Mouse (Mus musculus) hindbrain, embryonic 10.5 days (tissue): ENCODE measurements at regions not wholly inside any gene's neighbourhood (a gene's known extent, or its start where the extent isn't known, plus 50 kb on each side); places are given as distances from the start of the nearest gene placed in this dataset.
A peak's percentile ranks its signal among the peaks of the same experiment; 100 is the strongest.

Source experiments
- DNase-seq: peaks from one replicate; pipeline ENCODE4 v3.0.0-alpha.2; 2017; ENCODE audit warnings: low spot score
- H3K27ac ChIP-seq: fragments of 300-500 bp; sonication (generic); 2 replicates; pipeline ENCODE4 v1.5.1; 2016; ENCODE audit warnings: mild to moderate bottlenecking, moderate library complexity
- H3K27me3 ChIP-seq: fragments of 300-500 bp; sonication (generic); 2 replicates; pipeline ENCODE4 v1.6.1; 2016; ENCODE audit warnings: mild to moderate bottlenecking; ENCODE audit not compliant: poor library complexity, insufficient read depth, severe bottlenecking
- H3K36me3 ChIP-seq: fragments of 300-500 bp; sonication (generic); 2 replicates; pipeline ENCODE4 v1.6.1; 2016; ENCODE audit warnings: mild to moderate bottlenecking, moderate library complexity
- H3K4me1 ChIP-seq: fragments of 300-500 bp; sonication (generic); replicated peaks from 2 replicates; pipeline ENCODE4 v1.6.1; 2016; ENCODE audit warnings: mild to moderate bottlenecking
- H3K4me3 ChIP-seq: fragments of 300-500 bp; sonication (generic); 2 replicates; pipeline ENCODE4 v1.5.1; 2016; ENCODE audit warnings: mild to moderate bottlenecking, moderate library complexity
- H3K9me3 ChIP-seq: fragments of 300-500 bp; sonication (generic); 2 replicates; pipeline ENCODE4 v1.6.1; 2016; ENCODE audit warnings: mild to moderate bottlenecking, moderate library complexity
- WGBS: fragments of 180-500 bp; shearing (Covaris S2); methylation state at CpG from one replicate; pipeline ENCODE4 v1.1.7; 2016; 5-methylcytosine and 5-hydroxymethylcytosine counted together

- 0 out of 2 replicates have a peak, but pooled peaks cover 3% of the 10 kb centered on the region for H3K4me1 ChIP-seq
- H3K36me3 ChIP-seq, result no peaks in the 10 kb centered on the region
- H3K9me3 ChIP-seq, result 0 out of 2 replicates have a peak, but pooled peaks cover 2% of the 10 kb centered on the region
- no peaks in the 10 kb centered on the region for H3K27me3 ChIP-seq
- DNase-seq, result no peak
- no peak overlapping the region for H3K27ac ChIP-seq
- H3K4me3 ChIP-seq, result no peak overlapping the region
- WGBS, result 51% methylated on average over 5 of the region's 5 CpGs
Observed at GRCm38 (mm10) chr10:66852708-66853107, 243.2 kb upstream of the Jmjd1c start.

DNA sequence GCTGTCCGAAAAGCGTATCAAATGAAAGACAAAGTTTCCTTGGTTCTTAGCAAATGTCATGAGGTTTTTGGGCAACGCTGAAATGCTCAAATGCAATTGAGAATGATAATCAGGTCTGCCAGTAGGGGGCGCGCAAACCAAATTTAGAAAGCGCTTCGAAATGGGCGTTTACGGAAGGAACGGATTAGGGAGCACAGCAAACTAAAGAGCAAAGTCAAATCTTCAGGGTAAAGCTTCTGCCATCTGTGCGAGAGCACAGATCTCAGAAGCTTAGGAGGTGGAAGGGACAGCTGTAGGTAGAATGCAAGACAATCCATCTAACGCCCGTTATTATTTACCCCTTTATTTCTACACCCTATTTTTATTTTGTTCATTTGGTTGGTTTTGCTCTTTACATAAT lies 242.7 kb upstream of the Jmjd1c start:
- Histone ChIP-seq H3K4me3 (no peak overlapping the region), H3K27ac (no peak overlapping the region), H3K4me1 (0 out of 2 replicates have a peak, but pooled peaks cover 3% of the 10 kb centered on the region), H3K27me3 (no peaks in the 10 kb centered on the region), H3K36me3 (no peaks in the 10 kb centered on the region), H3K9me3 (0 out of 2 replicates have a peak, but pooled peaks cover 2% of the 10 kb centered on the region)
- DNase-seq, result peak; percentile 80
- WGBS, result 9% methylated on average over 13 of the region's 13 CpGs

GRCm38 (mm10) chr10:66854895-66855294 lies 241.0 kb upstream of the Jmjd1c start:
- H3K4me1 ChIP-seq, result no peaks in the 10 kb centered on the region
- 0 out of 2 replicates have a peak, but pooled peaks cover 2% of the 10 kb centered on the region for H3K9me3 ChIP-seq
- no peak overlapping the region for H3K4me3 ChIP-seq
- DNase-seq, result no peak
- no peaks in the 10 kb centered on the region for H3K27me3 ChIP-seq
- no peak overlapping the region for H3K27ac ChIP-seq
- H3K36me3 ChIP-seq, result no peaks in the 10 kb centered on the region
- 92% methylated on average over 9 of the region's 9 CpGs for WGBS

DNA sequence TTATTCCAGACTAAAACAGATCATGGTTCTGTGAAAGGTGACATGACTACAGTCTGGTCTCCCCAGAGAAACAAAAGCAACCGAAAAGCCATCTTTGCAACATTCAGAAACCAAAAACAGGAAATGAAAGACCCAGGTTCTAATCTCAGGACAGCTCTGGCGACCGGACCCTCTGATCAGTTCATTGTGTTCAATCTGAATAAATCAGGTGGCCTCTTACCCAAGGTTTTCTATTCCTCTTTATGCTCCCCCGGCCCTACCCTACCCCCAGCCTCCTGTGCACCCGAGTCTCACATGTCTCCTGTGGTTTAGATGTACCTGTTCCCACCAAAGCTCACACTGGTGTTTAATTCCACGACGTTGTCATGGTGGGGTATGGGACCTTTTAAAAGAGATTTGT lies 238.6 kb upstream of the Jmjd1c start:
- H3K4me3 ChIP-seq, result no peak overlapping the region

GRCm38 (mm10) chr10:66861421-66861820 lies 234.5 kb upstream of the Jmjd1c start:
- Histone ChIP-seq H3K9me3 (no peaks in the 10 kb centered on the region), H3K36me3 (no peaks in the 10 kb centered on the region), H3K4me3 (no peak overlapping the region), H3K27ac (no peak overlapping the region), H3K27me3 (no peaks in the 10 kb centered on the region), H3K4me1 (0 out of 2 replicates have a peak, but pooled peaks cover 3% of the 10 kb centered on the region)
- DNase-seq, result no peak
- WGBS, result 74% methylated on average over 1 of the region's 1 CpGs

More for the DNA sequence above, 238.6 kb upstream of the Jmjd1c start:
- 84% methylated on average over 7 of the region's 7 CpGs for WGBS
- 0 out of 2 replicates have a peak, but pooled peaks cover 2% of the 10 kb centered on the region for H3K9me3 ChIP-seq
- no peaks in the 10 kb centered on the region for H3K36me3 ChIP-seq
- no peaks in the 10 kb centered on the region for H3K27me3 ChIP-seq
- no peaks in the 10 kb centered on the region for H3K4me1 ChIP-seq
- H3K27ac ChIP-seq, result no peak overlapping the region
- no peak for DNase-seq

GRCm38 (mm10) chr10:66864161-66864862 lies 231.6 kb upstream of the Jmjd1c start:
- no peaks in the 10 kb centered on the region for H3K9me3 ChIP-seq
- no peak overlapping the region for H3K4me3 ChIP-seq
- no peaks in the 10 kb centered on the region for H3K27me3 ChIP-seq
- H3K4me1 ChIP-seq, result 0 out of 2 replicates have a peak, but pooled peaks cover 3% of the 10 kb centered on the region
- H3K27ac ChIP-seq, result peak overlapping the region; percentile 60
- H3K36me3 ChIP-seq, result no peaks in the 10 kb centered on the region
- DNase-seq, result peak; percentile 20
- 63% methylated on average over 14 of the region's 14 CpGs for WGBS

- H3K36me3 ChIP-seq, result no peaks in the 10 kb centered on the region
- DNase-seq, result no peak
- no peak overlapping the region for H3K4me3 ChIP-seq
- 86% methylated on average over 10 of the region's 10 CpGs for WGBS
- H3K4me1 ChIP-seq, result 0 out of 2 replicates have a peak, but pooled peaks cover 3% of the 10 kb centered on the region
- H3K9me3 ChIP-seq, result no peaks in the 10 kb centered on the region
- no peak overlapping the region for H3K27ac ChIP-seq
- no peaks in the 10 kb centered on the region for H3K27me3 ChIP-seq
Observed at GRCm38 (mm10) chr10:66865010-66865582, 230.8 kb upstream of the Jmjd1c start.

- WGBS, result 61% methylated on average over 4 of the region's 4 CpGs
- Histone ChIP-seq H3K4me1 (no peaks in the 10 kb centered on the region), H3K27ac (no peak overlapping the region), H3K9me3 (no peaks in the 10 kb centered on the region), H3K4me3 (no peak overlapping the region), H3K36me3 (no peaks in the 10 kb centered on the region), H3K27me3 (no peaks in the 10 kb centered on the region)
- DNase-seq, result no peak
Observed at GRCm38 (mm10) chr10:66871133-66871664, 224.7 kb upstream of the Jmjd1c start.

DNA sequence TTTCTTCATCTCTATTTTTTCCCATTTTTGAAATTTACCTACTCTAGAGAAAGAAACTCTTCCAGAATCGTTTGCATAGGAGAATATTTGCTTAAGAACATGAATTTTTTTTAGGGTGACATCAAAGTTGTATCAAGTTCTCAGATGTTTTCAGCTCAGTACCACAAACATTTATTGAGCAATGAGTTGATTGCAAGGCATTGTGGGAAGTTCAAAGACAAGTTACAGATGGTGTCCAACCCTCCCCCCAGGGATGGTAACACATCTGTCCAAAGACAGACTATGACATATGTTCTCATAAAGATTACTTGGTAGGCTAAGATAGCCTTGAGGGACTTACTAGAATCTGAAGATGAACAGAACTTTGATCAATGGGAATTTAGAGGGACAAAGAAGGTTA lies 224.3 kb upstream of the Jmjd1c start:
- no peaks in the 10 kb centered on the region for H3K9me3 ChIP-seq
- H3K27me3 ChIP-seq, result no peaks in the 10 kb centered on the region
- H3K27ac ChIP-seq, result no peak overlapping the region
- no peak for DNase-seq
- no peak overlapping the region for H3K4me3 ChIP-seq
- H3K36me3 ChIP-seq, result no peaks in the 10 kb centered on the region
- WGBS, result 78% methylated on average over 1 of the region's 1 CpGs
- no peaks in the 10 kb centered on the region for H3K4me1 ChIP-seq

- Histone ChIP-seq H3K9me3 (no peaks in the 10 kb centered on the region), H3K36me3 (no peaks in the 10 kb centered on the region), H3K27ac (no peak overlapping the region), H3K4me1 (no peaks in the 10 kb centered on the region), H3K27me3 (no peaks in the 10 kb centered on the region), H3K4me3 (no peak overlapping the region)
- no peak for DNase-seq
- 96% methylated on average over 4 of the region's 4 CpGs for WGBS
Observed at GRCm38 (mm10) chr10:66873468-66873867, 222.5 kb upstream of the Jmjd1c start.

GRCm38 (mm10) chr10:66879071-66879470 lies 216.9 kb upstream of the Jmjd1c start:
- no peak overlapping the region for H3K27ac ChIP-seq
- DNase-seq, result no peak
- no peaks in the 10 kb centered on the region for H3K36me3 ChIP-seq
- no peaks in the 10 kb centered on the region for H3K27me3 ChIP-seq
- H3K9me3 ChIP-seq, result no peaks in the 10 kb centered on the region
- no peaks in the 10 kb centered on the region for H3K4me1 ChIP-seq
- WGBS, result 89% methylated on average over 8 of the region's 8 CpGs
- no peak overlapping the region for H3K4me3 ChIP-seq

DNA sequence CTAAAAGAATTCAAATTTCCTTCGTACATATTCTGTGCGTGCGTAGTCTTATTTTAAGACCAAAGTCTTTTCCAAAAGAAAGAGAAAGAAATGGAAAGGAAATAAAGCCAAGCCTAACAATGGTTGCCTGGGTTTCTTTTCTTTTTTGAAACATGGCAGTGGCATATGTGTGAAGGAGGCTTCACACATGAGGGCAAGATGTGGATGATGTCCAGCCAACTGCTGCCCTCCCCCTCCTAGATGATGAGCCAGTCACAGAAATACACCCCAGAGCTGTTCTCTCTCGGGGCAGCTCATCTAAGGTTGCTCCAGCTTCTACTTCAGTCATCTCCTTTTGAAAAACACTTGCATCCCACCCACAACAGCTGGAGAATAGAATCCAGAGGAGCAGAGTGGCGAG lies 213.1 kb upstream of the Jmjd1c start:
- Histone ChIP-seq H3K4me3 (no peak overlapping the region), H3K36me3 (no peaks in the 10 kb centered on the region), H3K4me1 (no peaks in the 10 kb centered on the region), H3K9me3 (no peaks in the 10 kb centered on the region), H3K27me3 (no peaks in the 10 kb centered on the region), H3K27ac (no peak overlapping the region)
- WGBS, result 85% methylated on average over 5 of the region's 5 CpGs
- no peak for DNase-seq

GRCm38 (mm10) chr10:66885575-66885974 lies 210.3 kb upstream of the Jmjd1c start:
- H3K36me3 ChIP-seq, result no peaks in the 10 kb centered on the region
- no peak overlapping the region for H3K4me3 ChIP-seq
- H3K9me3 ChIP-seq, result 0 out of 2 replicates have a peak, but pooled peaks cover under 1% of the 10 kb centered on the region
- DNase-seq, result no peak
- no peak overlapping the region for H3K27ac ChIP-seq
- no peaks in the 10 kb centered on the region for H3K27me3 ChIP-seq
- H3K4me1 ChIP-seq, result no peaks in the 10 kb centered on the region
- WGBS, result 74% methylated on average over 5 of the region's 5 CpGs
